Mouse (Mus musculus) ovary, adult 10 weeks (tissue): Measurements from ENCODE around the gene Ankrd60. TPM values are rescaled to one million over a fixed set of nuclear protein-coding genes. Genes with fewer than 3 reads are reported as not detected.

Experiments
- polyA plus RNA-seq: library from polyadenylated mRNA; stranded (reverse); fragments of 350-450 nt; fragmentation: Illumina TruSeq; extraction: RNeasy Lipid Tissue Mini Kit (QIAGEN cat#74804); gene quantifications from one replicate; pipeline ENCODE4 v1.2.3, GENCODE M21; 2014

Ankrd60 gene
- polyA plus RNA-seq: not detected

GRCm38 (mm10) chr2:173577669-173578557, at the start of gene Ankrd60:
Gene Ankrd60 (minus strand): TSS chr2:173578365.

DNA sequence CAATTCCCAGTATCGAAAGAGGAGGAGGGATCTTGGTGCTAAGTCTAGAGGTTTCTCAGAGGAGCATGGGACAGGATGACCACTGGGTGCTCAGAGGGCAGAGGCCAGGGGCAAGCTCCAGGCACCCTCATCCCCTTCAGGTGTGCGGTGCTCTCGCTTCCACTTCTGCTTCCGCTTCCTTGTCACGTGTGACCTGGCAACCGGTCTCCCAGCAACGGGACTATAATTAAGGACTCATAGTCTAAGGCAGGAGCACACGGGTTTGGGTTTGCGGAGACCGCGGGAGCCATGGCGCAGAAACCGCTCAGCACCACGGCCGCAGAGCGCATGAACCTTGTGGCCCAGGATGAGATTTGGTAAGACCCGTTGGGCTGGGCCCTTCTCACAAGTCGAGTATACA, 55.8 kb downstream of the Ankrd60 start, which contains the start of gene 1700021F07Rik:
Gene 1700021F07Rik (plus strand): TSS at position 211 of the 400 bp plus-strand sequence.

Other genes with a start within 250 kb of the Ankrd60 start
- gene 1700021F07Rik, start 55.8 kb downstream of the Ankrd60 start, polyA plus RNA-seq: not detected
- gene Rab22a, start 81.4 kb upstream of the Ankrd60 start, polyA plus RNA-seq: 35.4 TPM
- not detected for gene 1700010B08Rik, start 141.1 kb upstream of the Ankrd60 start, polyA plus RNA-seq
- gene Vapb, start 159.1 kb upstream of the Ankrd60 start, polyA plus RNA-seq: 125 TPM